Mouse (Mus musculus) brain, adult 2 months (tissue): ENCODE results near the gene Lactbl1.
A peak's percentile ranks its signal among the peaks of the same experiment; 100 is the strongest.

Source experiments
- DNase-seq: peaks from one replicate; pipeline ENCODE4 v3.0.0; 2011; ENCODE audit warnings: low read depth, low spot score

The Lactbl1 gene

DNA sequence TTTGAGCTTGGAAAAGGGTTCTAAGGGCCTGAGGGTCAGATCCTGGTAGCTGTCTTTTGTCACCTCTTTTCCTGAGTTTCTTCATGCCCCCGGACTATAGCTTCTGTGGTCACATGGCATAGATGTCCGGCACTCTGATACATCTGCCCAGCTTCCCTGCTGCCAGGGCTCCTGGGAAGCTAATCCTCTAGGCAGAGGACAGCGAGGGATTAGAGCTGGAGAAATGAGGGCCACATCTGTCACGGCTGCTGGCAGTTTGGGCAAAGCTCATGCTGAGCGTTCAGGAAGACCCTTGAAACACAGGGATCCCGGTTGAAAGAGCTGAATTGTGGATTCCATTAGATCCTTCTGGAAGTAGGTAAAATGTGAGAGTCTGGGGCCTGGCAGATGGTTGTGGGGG lies at the start of gene Lactbl1:
TSS of gene Lactbl1 (plus strand) at position 234 of the 400 bp plus-strand sequence.
- DNase-seq = no peak

GRCm38 (mm10) chr4:136581885-136582284 lies 40.5 kb upstream of the Lactbl1 start:
- no peak for DNase-seq

DNA sequence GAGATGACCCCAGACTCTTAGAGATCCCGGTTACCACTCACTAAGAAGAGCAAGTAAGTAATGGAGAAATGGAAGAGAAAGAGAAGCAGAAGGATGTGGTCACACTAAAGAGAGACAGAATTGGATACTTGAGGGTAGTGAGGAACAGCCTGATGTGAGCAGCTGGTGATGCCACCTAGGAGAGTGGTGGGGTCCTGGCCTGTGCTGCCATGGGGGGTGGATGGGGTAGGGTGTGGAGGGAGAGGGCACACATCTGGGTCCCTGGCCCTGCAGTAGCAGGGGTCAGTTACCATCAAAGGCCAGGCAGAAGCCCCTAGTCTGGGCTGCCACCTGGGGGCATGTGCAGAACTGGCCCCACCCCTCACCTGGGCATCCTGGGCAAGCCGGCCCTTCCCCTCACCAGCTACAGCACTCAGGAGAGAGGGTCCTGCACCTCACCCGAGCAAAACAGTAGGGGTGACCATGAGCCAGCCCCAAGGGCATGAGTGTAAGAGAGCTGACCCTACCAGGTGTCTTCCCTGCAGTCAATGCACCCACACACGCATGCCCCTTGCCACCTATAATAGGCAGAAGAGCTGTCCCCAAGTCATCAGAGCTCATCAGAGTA lies 35.1 kb upstream of the Lactbl1 start:
- no peak for DNase-seq

DNA sequence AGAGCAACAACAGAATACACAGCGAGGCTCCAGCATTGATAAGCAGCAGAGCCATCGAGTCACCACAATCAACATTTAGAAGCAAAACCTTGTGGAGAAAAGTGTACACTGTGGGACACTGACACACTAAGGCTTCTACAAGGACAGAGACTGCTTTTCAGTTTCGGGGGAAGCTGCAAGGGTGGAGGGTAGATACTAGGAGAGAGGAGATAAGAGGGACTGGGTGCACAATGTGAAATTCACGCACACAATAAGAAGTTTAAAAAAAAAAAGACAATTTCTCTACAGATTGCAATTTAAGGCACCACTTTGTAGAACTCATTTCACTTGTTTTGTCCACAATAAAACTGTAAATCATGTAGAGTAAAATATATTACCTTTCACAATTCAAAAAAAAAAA lies 34.4 kb upstream of the Lactbl1 start:
- DNase-seq = no peak

DNA sequence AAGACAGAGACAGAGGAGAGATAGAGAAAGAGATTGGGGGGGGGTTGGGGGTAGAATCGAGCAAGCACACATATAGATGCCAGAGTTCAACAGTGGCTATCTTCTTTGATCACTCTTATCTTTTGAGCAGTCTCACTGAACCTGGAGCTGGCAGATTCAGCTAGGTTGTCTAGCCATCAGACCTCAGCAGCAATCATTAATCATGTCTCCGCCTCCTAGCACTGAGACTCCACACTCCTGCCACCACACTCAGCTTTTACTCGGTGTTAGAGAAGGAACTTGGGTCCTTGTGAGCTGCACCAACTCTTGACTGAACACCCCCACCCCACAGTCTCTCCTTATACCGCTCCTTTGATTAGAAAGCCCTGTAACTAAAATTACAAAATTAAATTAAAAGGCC lies 30.3 kb upstream of the Lactbl1 start:
- no peak for DNase-seq

DNA sequence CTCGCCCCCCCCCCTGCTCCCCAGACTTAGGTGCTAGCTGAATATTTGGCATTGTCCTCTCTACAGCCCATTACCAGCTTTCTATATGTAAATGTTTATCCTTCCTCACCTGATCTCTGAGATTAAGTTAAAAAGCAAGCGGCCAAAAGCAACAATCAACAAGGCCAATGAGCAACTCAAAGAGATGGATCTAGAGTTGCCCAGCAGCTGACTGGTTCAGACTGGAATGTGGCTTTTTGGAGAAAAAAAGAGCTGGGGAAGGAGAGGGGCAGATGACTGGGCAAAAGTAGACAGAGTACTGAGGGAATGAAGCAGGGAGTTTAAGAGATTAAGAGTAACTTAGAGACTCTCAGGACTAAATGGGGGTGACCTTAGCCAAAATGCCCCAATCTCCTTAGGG lies 28.4 kb upstream of the Lactbl1 start:
- DNase-seq = no peak

GRCm38 (mm10) chr4:136595221-136595620 lies 27.2 kb upstream of the Lactbl1 start:
- no peak for DNase-seq

DNA sequence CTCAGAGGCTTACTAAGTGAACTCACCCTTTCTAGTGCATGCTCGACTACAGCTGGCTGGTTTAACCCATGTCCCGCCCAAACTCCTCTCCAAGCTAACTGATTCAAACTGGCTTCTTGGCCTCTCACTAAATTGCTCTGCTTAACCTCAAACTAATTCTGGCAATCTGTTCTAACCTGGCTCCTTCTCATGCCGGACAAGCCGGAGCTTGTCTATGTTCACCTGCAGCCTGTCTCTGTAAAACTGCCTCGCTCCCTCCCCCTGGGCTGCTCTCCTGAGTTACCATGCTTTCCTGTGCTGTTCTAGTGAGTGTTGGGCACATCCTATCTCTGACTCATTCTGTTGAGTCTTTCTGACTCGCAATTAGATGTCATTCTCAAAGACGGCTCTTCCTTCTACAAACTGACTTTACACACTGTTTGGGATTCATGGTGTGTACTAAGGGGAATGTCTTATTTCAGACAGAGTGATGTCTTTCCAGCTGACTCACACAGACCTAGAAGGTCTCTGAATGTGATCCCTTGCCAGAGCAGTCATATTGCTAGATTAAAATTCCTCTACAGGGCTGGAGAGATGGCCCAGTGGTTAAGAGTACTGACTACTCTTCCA lies 24.0 kb upstream of the Lactbl1 start:
- DNase-seq = peak; percentile 49

DNA sequence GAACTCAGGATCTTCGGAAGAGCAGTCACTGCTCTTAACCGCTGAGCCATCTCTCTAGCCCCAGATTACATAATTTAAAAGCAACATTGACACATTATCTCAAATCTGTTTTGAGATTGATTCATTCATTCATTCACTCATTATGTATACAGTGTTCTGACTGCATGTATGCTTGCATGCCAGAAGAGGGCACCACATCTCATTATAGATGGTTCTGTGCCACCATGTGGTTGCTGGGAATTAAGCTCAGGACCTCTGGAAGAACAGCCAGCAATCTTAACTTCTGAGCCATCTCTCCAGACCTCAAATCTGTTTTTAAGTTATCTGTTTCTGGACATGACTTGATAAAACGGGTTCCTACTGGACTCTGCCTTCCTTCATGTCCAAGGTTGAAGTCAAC lies 22.6 kb upstream of the Lactbl1 start:
- no peak for DNase-seq

- no peak for DNase-seq
Measured at GRCm38 (mm10) chr4:136600536-136600935, 21.9 kb upstream of the Lactbl1 start.

DNA sequence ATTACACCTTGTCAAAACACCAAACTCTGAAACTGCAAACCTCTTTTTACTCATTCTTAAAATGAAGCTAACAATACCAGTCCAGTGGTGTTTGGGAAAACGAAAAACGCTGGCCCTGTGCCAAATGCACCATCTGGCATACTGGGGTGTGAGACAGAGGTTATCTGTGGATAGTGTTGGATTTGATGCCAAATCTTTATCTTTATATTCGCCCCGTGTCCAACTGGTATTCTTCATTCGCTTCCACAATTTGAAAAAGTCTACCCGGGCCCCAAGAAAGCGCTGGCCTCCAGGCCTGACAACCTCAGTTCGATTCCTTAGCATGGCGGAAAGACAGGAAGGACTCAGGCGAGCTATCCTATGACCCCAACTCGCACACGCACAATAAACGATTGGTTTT lies 20.9 kb upstream of the Lactbl1 start:
- DNase-seq = peak; percentile 73

DNA sequence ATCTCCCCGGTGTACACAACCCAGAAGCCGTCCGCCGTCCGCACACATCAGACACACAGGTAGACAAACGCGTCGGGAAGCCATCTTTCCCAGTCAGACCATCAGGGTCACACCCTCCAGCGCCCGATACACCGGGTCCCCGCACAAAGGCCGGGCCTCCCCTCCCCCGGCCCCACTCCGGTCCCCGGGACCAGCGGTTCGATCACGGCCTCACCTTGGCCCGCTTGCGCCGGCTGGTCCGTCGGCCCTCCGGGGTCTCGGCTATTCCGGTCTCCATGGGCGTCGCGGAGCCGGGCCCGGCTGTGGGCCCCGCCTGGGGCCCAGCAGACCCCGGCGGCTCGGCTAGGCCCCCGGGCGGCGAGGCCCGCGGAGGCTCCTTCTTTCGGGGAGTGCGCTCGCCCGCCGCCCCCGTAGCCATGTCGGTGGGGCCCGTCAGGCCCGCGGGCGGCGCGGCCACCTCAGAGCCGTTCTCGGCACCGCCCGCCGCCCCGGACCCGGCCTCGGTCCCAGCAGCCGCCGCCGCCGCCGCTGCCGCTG lies 20.3 kb upstream of the Lactbl1 start:
- DNase-seq = peak; percentile 49

GRCm38 (mm10) chr4:136602568-136602967 lies 19.9 kb upstream of the Lactbl1 start, which contains the start of gene Kdm1a:
Gene Kdm1a (minus strand): TSS chr4:136602723.
- DNase-seq = peak; percentile 98

GRCm38 (mm10) chr4:136605756-136606485 lies 16.5 kb upstream of the Lactbl1 start:
- no peak for DNase-seq

GRCm38 (mm10) chr4:136610387-136610856 lies 12.0 kb upstream of the Lactbl1 start, which contains the start of gene Tex46:
Gene Tex46 (plus strand): TSS chr4:136610437.
- no peak for DNase-seq

DNA sequence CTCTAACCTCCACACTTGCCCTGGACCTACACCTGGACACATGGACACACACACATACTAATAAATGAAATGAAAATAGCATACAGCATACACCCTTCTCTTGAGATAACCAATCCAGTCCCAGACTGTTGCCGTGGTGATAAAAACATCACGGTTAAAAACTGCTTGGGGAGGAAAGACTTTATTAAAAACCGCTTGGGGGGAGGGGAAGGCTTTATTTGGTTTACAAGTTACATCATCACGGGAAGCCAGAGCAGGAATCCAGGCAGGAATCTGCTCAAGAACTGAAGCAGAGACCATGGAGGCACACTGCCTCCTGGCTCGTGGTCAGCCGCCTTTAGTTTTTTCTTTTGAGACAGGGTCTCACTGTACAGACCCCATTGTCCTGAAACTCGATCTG lies 8.8 kb upstream of the Lactbl1 start:
- DNase-seq = peak; percentile 33

DNA sequence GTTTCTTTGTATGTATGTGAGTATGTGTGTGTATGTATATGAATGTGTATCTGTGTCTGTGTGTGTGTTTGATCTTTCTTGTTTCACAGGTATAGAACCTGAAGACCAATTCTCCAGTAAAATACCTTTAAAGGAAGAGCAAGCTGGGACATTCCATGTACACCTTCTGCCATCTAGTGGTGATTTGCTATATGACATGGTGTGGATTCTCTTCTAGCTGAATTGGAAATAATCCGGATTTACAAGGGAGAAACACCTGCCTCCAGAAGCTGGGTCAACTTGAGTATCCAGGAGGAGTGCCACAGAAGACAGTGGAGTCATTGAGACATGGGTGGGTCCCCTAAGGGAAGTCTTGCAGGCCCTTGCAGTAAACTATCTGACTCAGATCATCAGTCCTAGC lies 1.1 kb upstream of the Lactbl1 start:
- DNase-seq = peak; percentile 83

DNA sequence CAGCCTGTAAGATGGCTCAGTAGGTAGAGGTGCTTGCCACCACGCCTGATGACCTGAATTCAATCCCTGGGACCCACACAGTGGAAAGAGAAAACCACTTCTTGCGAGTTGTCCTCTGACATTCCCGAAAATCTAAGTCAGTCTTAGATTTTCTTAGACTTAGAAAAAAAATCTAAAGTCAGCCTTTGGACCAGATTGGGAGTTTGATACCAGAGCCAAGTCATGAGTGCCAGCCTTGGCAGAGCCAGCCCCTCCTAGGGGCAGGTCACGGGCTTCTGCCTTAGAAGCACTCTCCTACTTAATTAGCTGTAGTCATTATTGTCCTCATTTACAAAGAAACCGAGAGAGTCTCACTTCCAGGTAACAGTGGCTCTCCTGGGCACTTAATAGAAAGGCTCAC lies 465 bp upstream of the Lactbl1 start:
- DNase-seq = no peak

DNA sequence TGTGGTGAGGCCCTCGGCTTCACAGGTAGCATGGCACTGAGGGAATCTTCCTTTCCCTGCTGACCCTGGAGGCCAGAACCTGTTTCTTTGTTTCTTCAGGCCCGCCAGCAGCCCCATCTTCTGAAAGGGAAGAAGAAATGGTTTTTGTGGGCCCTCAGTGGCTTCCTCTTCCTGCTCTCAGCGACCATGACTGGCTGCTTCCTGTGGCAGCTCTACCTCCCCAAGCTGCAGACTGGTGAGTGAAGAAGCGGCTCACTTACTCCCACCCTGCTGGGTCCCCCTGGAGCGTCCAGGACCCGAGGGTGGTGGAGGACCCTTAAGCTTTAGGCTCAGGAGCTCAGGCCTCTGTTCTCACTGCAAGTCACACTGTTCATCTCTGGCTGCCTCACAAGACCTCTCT lies 4.2 kb downstream of the Lactbl1 start:
- no peak for DNase-seq

- peak; percentile 73 for DNase-seq
Measured at GRCm38 (mm10) chr4:136631237-136631994, 9.0 kb downstream of the Lactbl1 start.

DNA sequence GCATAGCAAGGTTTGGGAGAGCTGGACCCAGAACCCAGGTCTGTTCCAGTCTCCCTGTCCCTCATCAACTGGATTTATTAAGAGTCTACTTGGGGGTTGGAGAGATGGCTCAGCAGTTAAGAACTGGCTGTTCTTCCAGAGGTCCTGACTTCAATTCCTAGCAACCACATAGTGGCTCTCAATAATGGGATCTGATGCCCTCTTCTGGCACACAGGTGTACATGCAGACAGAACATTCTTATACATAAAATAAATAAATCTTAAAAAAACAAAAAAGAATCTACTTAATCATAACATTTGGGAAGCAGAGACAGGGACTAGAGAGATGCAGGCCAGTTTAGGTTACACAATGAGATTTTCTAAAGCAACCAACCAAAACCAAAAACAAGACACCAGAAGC lies 13.6 kb downstream of the Lactbl1 start:
- no peak for DNase-seq

GRCm38 (mm10) chr4:136636511-136636910 lies 14.1 kb downstream of the Lactbl1 start:
- DNase-seq = no peak
